Mouse (Mus musculus): ENCODE data around the gene Fam69b. TPM values are rescaled to one million over a fixed set of nuclear protein-coding genes. Genes with fewer than 3 reads are reported as not detected.

Gene Fam69b
- polyA plus RNA-seq, 1 experiment from 2014 or later = 4.6 TPM

MicroRNAs within 50 kb of the gene (microRNA counts, 519-probe panel; counts per million panel counts)
- microRNA mmu-miR-126-3p (8,295 counts per million, percentile 99 among the panel's probes with 10 or more counts), microRNA mmu-miR-126-5p (4,232 counts per million, percentile 79 among the panel's probes with 10 or more counts)

Small RNA genes lying within 50 kb of the gene (microRNA-seq; reads per million reads assigned to microRNA genes)
- gene Mir126a = 5.6 reads per million, percentile 10 among the genes with 10 or more reads in this experiment
- gene Mir126b = not detected

Other genes with a start within 250 kb of the Fam69b start
- 20.6 and 24.7 TPM in 2 replicates for gene Snapc4, start 247.8 kb upstream of the Fam69b start, polyA plus RNA-seq (2016; fragmentation: Nextera tagmentation; extraction: Ambion mirVana)
- 74.9 and 76.2 TPM in 2 replicates for gene Entr1, start 239.1 kb upstream of the Fam69b start, polyA plus RNA-seq (2016; fragmentation: Nextera tagmentation; extraction: Ambion mirVana)
- gene Pmpca, start 239.1 kb upstream of the Fam69b start, polyA plus RNA-seq (2016; fragmentation: Nextera tagmentation; extraction: Ambion mirVana) = 108 and 110 TPM in 2 replicates
- gene Inpp5e, start 219.3 kb upstream of the Fam69b start, polyA plus RNA-seq (2016; fragmentation: Nextera tagmentation; extraction: Ambion mirVana) = 10.1 and 12.3 TPM in 2 replicates
- gene Sec16a, start 183.2 kb upstream of the Fam69b start, polyA plus RNA-seq (2016; fragmentation: Nextera tagmentation; extraction: Ambion mirVana) = 13.0 and 14.4 TPM in 2 replicates
- 4.1 and 4.4 TPM in 2 replicates for gene Notch1, start 111.8 kb upstream of the Fam69b start, polyA plus RNA-seq (2016; fragmentation: Nextera tagmentation; extraction: Ambion mirVana)
- gene Egfl7, start 48.4 kb upstream of the Fam69b start, polyA plus RNA-seq (2016; fragmentation: Nextera tagmentation; extraction: Ambion mirVana) = 106 and 120 TPM in 2 replicates
- not detected in 2 replicates for gene Gm20532, start 41.8 kb upstream of the Fam69b start, polyA plus RNA-seq (2016; fragmentation: Nextera tagmentation; extraction: Ambion mirVana)
- gene Agpat2, start 24.0 kb upstream of the Fam69b start, polyA plus RNA-seq (2016; fragmentation: Nextera tagmentation; extraction: Ambion mirVana) = 26.7 and 28.7 TPM in 2 replicates
- not detected in 2 replicates for gene Lcn4, start 42.8 kb downstream of the Fam69b start, polyA plus RNA-seq (2016; fragmentation: Nextera tagmentation; extraction: Ambion mirVana)
- not detected in 2 replicates for gene Abo, start 236.5 kb downstream of the Fam69b start, polyA plus RNA-seq (2016; fragmentation: Nextera tagmentation; extraction: Ambion mirVana)